Mouse (Mus musculus): Measurements from ENCODE around the gene Prc1.

The Prc1 gene

DNA sequence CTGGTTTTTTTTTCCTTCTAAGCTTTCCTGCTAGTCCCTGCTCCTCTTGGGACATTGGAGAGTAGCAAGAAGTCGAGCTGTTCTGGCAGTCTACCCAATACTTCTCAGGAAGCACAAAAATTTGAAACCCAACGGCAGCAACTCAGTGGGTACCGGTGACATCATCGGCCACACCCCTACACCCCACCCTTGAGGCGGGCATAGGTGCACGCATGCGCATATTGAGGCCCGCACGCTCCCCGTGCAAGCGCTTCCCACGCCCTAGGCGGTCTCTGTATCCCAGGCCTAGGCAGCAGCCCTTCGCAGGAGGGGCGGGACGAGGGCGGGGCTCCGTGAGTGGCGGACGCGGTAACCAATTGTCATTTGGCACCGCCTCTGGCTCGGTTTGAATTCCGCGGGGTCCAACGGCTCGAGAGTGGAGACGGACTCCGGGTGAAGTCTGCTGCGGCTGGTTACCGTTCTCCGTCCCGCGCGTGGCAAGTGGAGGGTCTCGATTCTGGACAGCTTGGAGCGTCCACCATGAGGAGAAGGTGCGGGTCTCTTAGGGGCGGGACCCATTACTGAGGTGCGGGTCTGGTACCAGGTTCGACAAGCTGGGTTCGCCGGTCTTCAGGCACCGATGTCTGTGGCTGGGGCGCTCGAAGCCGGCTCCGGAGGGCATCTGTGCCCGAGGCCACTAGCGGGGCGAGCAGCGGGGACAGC lies at the start of gene Prc1:
Gene Prc1 (plus strand): TSS at position 389 of the 702 bp plus-strand sequence.
- DNase-seq (ENCODE audit: low read depth, low spot score) = peak; percentile 98

DNA sequence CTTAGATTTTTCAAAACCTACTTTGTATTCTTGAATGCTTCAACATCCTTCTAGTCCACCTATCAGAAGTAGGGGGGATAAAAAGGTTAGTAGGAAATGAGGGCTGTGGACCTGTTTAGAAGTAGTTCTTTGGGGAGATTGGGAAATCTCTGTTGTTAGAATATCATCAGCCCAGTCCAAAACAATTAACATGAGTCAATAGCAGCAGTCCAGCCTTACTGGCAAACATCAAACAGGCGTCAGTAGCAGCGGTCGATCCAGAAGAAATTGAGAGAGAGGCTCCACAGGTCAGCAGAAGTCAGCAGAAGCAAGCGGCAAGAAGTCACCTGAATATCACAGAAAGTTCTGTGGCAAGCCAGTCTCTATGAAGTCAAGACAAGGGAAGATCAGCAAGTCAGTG lies 49.4 kb upstream of the Prc1 start:
- no peak for DNase-seq (ENCODE audit: low read depth, low spot score)

DNA sequence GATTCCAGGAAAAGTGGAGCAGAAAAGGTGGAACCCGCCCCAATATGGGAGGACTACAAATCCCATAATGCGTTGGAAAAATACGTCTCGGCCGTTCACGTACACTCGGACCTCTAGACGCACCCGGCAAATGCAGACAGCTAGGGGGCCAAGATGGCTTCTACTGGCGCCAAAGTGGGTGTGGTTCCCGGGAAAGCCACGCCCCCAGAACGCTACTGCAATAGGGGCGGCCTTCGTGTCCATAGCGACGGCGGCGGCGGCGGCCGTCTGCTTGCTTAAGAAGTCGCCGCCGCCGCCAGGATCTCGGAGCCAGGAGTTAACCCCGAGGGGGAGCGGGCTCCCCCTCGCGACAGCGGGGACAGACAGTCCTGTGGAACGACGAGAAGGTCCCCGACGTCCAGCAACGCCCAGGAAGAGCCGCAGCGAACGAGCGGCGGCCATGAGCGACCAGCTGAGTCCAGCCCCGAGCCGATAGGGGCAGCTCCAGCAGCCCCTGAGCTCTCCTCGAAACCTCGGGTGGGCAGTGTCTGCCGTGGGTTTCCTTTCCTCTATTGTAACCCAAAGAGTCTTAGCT lies 48.0 kb upstream of the Prc1 start, which contains the start of gene Ttll13:
Gene Ttll13 (plus strand): TSS at position 229 of the 574 bp plus-strand sequence.
- DNase-seq (ENCODE audit: low read depth, low spot score) = peak; percentile 99

- no peak for DNase-seq (ENCODE audit: low read depth, low spot score)
Observed at GRCm38 (mm10) chr7:80246859-80247258, 47.4 kb upstream of the Prc1 start.

- no peak for DNase-seq (ENCODE audit: low read depth, low spot score)
Observed at GRCm38 (mm10) chr7:80252437-80252836, 41.8 kb upstream of the Prc1 start.

- DNase-seq (ENCODE audit: low read depth, low spot score) = no peak
Observed at GRCm38 (mm10) chr7:80252886-80253285, 41.4 kb upstream of the Prc1 start.

DNA sequence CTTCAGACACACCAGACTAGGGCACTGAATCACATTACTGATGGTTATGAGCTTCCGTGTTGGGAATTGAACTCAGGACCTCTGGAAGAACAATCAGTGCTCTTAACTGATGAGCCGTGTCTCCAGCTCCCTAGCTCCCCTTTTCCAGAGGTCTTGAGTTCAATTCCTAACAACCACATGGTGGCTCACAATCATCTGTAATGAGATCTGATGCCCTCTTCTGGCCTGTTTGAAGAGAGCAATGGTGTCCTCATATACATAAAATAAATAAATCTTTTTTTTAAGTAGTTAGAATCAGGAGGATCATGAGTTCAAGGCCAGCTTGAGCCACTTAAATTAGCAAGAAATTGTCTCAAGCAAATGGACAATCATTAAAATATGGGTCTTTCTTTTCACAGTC lies 38.3 kb upstream of the Prc1 start:
- peak; percentile 37 for DNase-seq (ENCODE audit: low read depth, low spot score)

- DNase-seq (ENCODE audit: low read depth, low spot score) = no peak
Observed at GRCm38 (mm10) chr7:80257706-80258105, 36.5 kb upstream of the Prc1 start.

DNA sequence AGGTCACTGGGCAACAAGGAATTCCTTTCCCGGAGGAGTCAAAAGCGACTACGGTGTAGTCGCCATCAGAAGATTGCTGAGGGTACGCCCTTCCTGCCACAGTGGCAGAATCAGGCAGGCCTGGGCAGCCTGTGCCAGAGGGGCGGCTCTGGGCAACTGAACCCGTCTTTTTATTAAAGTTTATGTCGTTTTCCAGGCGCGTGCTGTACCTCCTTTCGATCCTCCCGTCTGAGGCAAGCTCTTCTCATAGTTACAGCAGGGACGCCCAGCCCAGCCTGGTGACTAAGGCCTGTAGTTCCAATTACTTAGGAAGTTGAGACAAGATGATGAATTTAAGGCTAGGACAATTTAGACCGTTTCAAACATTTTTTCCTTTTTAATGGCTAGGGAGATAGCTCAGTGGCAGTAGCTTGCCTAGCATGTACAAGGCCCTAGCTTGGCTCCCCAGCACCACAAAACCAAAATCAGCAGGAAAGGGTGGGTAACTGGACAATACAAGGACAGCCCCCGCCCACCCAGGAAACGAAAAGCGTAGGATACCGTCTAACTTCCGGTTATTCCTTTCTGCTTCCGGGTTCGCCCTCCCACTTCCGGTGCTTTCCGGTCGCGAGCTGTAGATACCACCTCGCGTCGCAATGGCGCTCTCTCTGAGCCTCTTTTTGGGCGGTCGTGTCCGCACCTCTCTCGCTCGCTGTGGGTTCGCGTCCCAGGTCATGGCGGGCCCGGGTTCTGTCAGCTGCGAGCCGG lies 33.5 kb upstream of the Prc1 start, which contains the start of gene Ngrn:
Gene Ngrn (plus strand): TSS at position 591 of the 747 bp plus-strand sequence.
- DNase-seq (ENCODE audit: low read depth, low spot score) = peak; percentile 87

DNA sequence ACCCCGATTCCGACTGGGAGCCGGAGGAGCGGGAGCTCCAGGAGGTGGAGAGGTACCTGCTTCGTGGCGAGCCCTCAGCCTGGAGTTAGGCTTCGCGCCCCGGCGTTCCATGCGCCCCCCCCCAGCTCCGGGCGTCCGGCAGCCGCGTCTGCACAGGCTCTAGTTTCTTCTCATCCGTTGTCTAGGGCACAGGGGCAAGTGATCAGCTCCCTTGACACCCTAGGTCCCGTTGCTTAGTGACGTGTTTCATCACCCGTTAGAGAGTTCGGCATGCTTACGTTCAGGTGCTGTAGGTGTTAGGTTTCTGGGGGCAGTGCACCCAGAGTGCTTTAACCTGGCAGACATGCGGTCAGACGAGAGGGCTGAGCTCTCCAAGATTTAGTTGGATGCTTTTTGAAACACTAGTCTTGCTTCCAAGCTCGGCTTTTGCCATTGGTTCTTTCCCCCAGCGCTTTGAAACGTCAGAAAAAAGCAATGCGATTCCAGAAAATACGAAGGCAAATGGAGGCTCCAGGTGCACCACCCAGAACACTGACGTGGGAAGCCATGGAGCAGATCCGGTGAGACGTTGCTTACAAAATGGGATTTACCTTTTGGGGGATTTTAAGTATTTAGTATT lies 32.8 kb upstream of the Prc1 start:
- peak; percentile 48 for DNase-seq (ENCODE audit: low read depth, low spot score)

DNA sequence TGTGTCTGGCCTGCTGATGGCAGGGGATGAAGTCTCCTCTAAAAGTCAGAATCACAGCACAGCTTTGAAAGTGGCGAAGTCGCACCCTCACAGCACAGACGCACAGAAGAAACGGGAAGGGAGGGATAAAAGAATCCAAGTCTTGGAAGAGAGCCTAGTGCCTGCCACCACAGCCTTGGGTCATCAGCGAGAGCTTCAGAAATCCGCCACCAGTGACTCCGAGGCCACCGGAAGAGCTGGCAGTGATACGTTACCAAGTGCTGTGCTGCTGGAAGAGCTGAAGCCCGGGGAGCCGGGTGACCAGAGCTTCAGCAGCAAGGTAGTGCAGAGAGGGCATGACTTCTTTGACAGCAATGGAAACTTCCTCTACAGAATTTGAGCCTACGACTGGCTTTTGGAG lies 29.6 kb upstream of the Prc1 start:
- DNase-seq (ENCODE audit: low read depth, low spot score) = no peak

- DNase-seq (ENCODE audit: low read depth, low spot score) = no peak
Observed at GRCm38 (mm10) chr7:80267764-80268163, 26.5 kb upstream of the Prc1 start.

DNA sequence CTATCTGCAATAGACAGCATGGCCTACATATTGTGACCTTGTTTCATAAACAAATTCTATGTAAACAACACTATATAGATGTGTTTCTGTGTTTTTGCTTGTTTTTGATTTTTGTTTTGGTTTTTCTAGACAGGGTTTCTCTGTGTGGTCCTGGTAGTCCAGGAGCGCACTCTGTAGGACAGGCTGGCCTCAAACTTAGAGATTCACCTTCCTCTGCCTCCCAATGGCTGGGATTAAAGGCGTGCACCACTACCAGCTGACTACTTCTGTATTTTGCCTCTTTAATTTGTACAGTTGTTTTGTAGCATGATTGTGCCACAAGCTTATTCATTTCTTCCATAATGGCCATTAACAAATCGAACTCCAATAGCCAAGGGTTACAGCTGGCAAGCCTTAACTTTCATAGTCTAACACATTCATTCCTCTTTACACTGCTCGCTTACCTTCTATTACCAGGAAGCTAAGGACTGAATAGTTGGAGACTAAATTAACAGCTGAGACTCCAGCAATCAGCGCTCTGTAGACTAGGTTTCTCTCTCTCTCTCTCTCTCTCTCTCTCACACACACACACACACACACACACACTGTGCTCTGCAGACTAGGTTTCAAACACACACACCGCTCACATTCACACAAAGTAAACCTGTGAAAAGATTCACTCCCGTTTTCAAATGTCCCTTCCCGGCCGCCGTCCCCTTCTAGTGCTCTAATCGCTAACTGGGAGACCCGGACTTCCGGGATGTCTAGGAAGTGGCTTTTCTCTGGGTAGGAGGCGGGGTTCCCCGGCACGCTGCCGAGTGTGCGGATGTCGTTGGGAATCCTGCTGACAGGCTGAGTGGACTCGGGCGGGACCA lies 25.1 kb upstream of the Prc1 start, which contains the start of gene Vps33b:
Gene Vps33b (plus strand): TSS at position 753 of the 854 bp plus-strand sequence.
- peak; percentile 94 for DNase-seq (ENCODE audit: low read depth, low spot score)

- no peak for DNase-seq (ENCODE audit: low read depth, low spot score)
Observed at GRCm38 (mm10) chr7:80269751-80270255, 24.4 kb upstream of the Prc1 start.

DNA sequence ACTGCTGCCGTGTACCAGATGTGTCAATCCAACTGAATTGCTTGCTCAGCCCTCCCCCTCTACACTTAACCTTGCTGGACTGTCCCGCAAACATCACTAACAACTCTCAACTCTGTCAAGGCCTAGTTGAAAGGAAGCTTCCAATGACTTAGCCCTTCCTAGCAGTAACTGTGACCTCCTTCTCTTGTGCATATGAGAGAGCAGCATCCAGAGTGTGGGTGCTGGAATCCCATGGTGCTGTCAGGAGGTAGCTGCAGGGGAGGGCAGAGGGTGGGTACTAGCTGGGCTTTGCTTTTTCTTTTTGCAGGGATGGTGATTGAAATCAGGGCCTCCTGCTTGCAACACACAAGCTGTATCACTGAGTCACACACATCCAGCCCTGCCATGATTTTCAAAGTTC lies 20.8 kb upstream of the Prc1 start:
- no peak for DNase-seq (ENCODE audit: low read depth, low spot score)

- DNase-seq (ENCODE audit: low read depth, low spot score) = no peak
Observed at GRCm38 (mm10) chr7:80276374-80276773, 17.9 kb upstream of the Prc1 start.

- DNase-seq (ENCODE audit: low read depth, low spot score) = no peak
Observed at GRCm38 (mm10) chr7:80280032-80280431, 14.2 kb upstream of the Prc1 start.

DNA sequence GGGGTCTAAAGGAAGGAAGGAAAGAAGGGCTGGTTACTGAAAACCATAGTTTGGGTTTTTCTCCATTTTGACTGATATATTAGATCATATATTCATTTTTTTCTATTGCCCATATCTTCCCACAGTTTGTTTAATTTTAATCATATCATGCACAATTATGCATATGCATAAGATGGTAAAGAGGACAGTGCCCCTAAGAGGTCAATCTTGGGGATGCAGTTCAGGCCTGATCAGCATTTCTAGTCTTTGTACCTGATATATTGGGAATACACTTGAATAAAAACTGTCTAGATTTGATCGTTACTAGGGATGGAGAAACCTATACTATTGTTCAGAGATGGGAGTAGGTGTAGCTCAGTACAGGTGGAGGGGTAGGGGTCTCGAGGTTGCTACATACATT lies 13.3 kb upstream of the Prc1 start:
- no peak for DNase-seq (ENCODE audit: low read depth, low spot score)

DNA sequence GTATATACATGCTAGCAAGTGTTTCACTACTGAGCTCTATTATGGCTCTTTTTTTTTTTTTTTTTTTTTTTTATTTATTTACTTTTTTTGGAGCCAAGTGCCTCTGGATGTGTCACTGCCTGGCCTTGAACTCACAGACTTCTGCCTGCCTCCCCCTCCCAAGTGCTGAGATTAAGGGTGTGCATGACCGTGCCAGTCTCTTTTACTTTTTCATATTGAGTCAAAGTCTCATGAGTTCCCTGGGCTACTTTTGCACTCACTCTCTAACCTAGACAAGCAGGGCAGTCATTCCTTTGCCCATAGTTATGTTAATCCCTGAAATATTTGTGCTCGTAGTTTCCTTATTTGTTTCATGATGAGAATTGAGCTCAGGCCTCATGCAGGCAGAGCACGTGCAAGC lies 12.6 kb upstream of the Prc1 start:
- DNase-seq (ENCODE audit: low read depth, low spot score) = no peak

- DNase-seq (ENCODE audit: low read depth, low spot score) = no peak
Observed at GRCm38 (mm10) chr7:80283226-80283918, 10.9 kb upstream of the Prc1 start.

Measured in ES-CJ7 (cell line).